Mouse (Mus musculus): Measurements from ENCODE around the gene Ccdc93.

DNA sequence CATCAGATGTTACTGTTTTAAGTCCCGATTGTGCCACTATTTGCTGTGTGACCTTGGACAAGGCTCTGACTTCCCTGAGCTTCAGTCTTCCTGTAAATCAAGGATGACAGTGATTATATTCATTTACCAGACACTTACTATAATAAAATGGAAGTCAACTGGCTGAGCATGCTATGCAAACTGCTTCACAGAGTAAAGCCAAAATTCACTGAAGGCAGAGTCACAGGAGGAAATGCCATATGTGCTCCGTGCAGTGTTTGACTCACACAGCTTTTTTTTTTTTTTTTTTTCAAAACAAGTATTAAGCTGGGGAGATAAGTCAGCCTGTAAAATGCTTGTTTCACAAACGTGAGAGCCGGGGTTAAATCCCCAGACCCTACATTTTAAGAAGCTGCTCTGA, 34.3 kb upstream of the Ccdc93 start:
- TF ChIP-seq POLR2A (IDR thresholded peaks at IDR 0.05; ENCODE audit: insufficient read depth, low read depth, low read length) (no peak), CTCF (IDR thresholded peaks at IDR 0.05) (no peak)
